Mouse (Mus musculus) hindbrain, embryonic 15.5 days (tissue): Measurements from ENCODE around the gene Nav1. TPM values are rescaled to one million over a fixed set of nuclear protein-coding genes. Genes with fewer than 3 reads are reported as not detected.

Experiments
- ATAC-seq: fragments of 200-750 bp; cut with Nextera tagmentation; 2 replicates; pipeline ENCODE4 v1.8.0; 2017; ENCODE audit warnings: low read depth, moderate number of reproducible peaks, moderate TSS enrichment; ENCODE audit not compliant: low FRiP score
- H3K27ac ChIP-seq: fragments of 300-500 bp; sonication (generic); replicated peaks from 2 replicates; pipeline ENCODE4 v1.5.1; 2015; ENCODE audit warnings: mild to moderate bottlenecking, inconsistent platforms
- H3K27me3 ChIP-seq: fragments of 300-500 bp; sonication (generic); 2 replicates; pipeline ENCODE4 v1.6.1; 2015; ENCODE audit warnings: control low read depth, inconsistent platforms
- H3K36me3 ChIP-seq: fragments of 300-500 bp; sonication (generic); 2 replicates; pipeline ENCODE4 v1.6.1; 2015; ENCODE audit warnings: control low read depth, inconsistent platforms
- H3K4me1 ChIP-seq: fragments of 300-500 bp; sonication (generic); replicated peaks from 2 replicates; pipeline ENCODE4 v1.6.1; 2015; ENCODE audit warnings: control low read depth, inconsistent platforms
- H3K4me2 ChIP-seq: fragments of 300-500 bp; sonication (generic); 2 replicates; pipeline ENCODE4 v1.6.1; 2015; ENCODE audit warnings: moderate library complexity, mild to moderate bottlenecking, inconsistent platforms
- H3K4me3 ChIP-seq: fragments of 300-500 bp; sonication (generic); 2 replicates; pipeline ENCODE4 v1.5.1; 2015; ENCODE audit warnings: mild to moderate bottlenecking, inconsistent platforms
- H3K9ac ChIP-seq: fragments of 300-500 bp; sonication (generic); 2 replicates; pipeline ENCODE4 v1.6.1; 2015; ENCODE audit warnings: inconsistent platforms
- H3K9me3 ChIP-seq: fragments of 300-500 bp; sonication (generic); 2 replicates; pipeline ENCODE4 v1.6.1; 2016; ENCODE audit warnings: control low read depth, inconsistent platforms
- WGBS: fragments of 180-500 bp; shearing (Covaris S2); methylation state at CpG from one replicate; pipeline ENCODE4 v1.1.7; 2015; 5-methylcytosine and 5-hydroxymethylcytosine counted together
- microRNA-seq: library from miRNA; unstranded; fragments of <30 nt; microRNA quantifications from one replicate; pipeline ENCODE4, GENCODE M21; 2016
- polyA plus RNA-seq: library from polyadenylated mRNA; unstranded; fragments of >200 nt; fragmentation: Nextera tagmentation; extraction: Ambion mirVana; gene quantifications from 2 replicates; pipeline ENCODE4 v1.2.1, GENCODE M21; 2015

The Nav1 gene
- polyA plus RNA-seq, 1 experiment from 2014 or later = 51.3 TPM

- Histone ChIP-seq H3K27ac (no peak overlapping the region), H3K9ac (no peak overlapping the region), H3K4me1 (no peaks in the 10 kb centered on the region), H3K36me3 (peaks cover 83% of the 10 kb centered on the region), H3K4me3 (no peak overlapping the region), H3K4me2 (no peak overlapping the region), H3K27me3 (no peaks in the 10 kb centered on the region), H3K9me3 (no peaks in the 10 kb centered on the region)
- 99% methylated on average over 3 of the region's 3 CpGs for WGBS
- no peak for ATAC-seq
These were observed 205.5 kb downstream of the Nav1 start for GRCm38 (mm10) chr1:135401452-135402110.

DNA sequence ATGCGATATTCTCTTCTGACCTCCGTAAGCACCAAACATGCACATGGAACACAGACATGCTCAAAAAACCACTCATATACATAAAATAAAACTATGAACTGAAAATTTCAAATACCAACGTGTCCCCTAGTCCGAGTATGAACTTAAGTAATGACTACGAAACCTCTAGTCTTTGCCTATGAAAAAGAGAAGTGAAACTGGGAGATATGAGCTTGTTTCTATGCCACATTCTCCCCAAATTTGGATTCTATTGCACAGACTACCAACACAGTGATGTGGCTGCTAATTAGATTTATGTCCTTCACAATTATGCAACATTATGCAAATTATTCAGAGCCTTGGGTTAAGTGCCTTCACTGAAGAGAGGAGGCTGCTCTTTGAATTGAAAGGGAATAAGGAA is 207.6 kb downstream of the Nav1 start:
- no peak for ATAC-seq
- Histone ChIP-seq H3K27me3 (no peaks in the 10 kb centered on the region), H3K4me2 (no peak overlapping the region), H3K9ac (no peak overlapping the region), H3K4me3 (no peak overlapping the region), H3K36me3 (peaks cover 78% of the 10 kb centered on the region), H3K4me1 (no peaks in the 10 kb centered on the region), H3K9me3 (no peaks in the 10 kb centered on the region), H3K27ac (no peak overlapping the region)
- WGBS = 96% methylated on average over 5 of the region's 5 CpGs

DNA sequence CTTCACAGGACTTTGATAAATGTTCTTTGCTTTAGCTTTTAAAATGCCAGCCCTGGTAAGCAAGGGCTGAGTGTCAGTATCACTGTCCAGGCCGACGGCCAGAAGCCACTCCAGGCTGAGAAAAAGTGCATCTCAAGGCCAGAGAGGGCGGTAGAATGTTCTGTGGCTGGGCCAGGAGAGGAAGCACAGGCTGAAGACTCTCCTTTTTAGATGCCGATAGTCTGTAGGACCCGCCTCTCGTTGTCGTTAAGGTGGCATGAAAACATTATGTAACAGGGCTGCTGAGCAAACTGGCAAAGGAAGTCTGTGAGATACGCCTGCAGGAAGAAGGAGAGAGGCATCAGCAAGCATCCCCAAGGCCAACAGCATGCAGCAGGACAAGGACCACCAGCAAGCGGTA is 221.9 kb downstream of the Nav1 start:
- H3K4me3 ChIP-seq = no peak overlapping the region
- H3K27ac ChIP-seq = no peak overlapping the region
- H3K9me3 ChIP-seq = no peaks in the 10 kb centered on the region
- ATAC-seq = no peak
- no peak overlapping the region for H3K4me2 ChIP-seq
- H3K9ac ChIP-seq = no peak overlapping the region
- no peaks in the 10 kb centered on the region for H3K27me3 ChIP-seq
- whole genome bisulfite sequencing = 93% methylated on average over 9 of the region's 9 CpGs
- peaks cover 73% of the 10 kb centered on the region for H3K36me3 ChIP-seq
- H3K4me1 ChIP-seq = peaks cover 5% of the 10 kb centered on the region; the same call in 1 of the 2 replicates

Small RNA genes lying within 50 kb of the gene (microRNA-seq; reads per million reads assigned to microRNA genes)
- 2.8 reads per million, percentile 10 among the genes with 10 or more reads in this experiment for gene Mir1231

Other genes starting within 250 kb of the Nav1 start
- 116 and 126 TPM in 2 replicates for gene Shisa4, start 232.1 kb downstream of the Nav1 start, polyA plus RNA-seq
- gene Ipo9, start 176.8 kb downstream of the Nav1 start, polyA plus RNA-seq = 109 and 118 TPM in 2 replicates
- 17.7 and 19.6 TPM in 2 replicates for gene Csrp1, start 112.8 kb upstream of the Nav1 start, polyA plus RNA-seq
- 34.9 and 39.9 TPM in 2 replicates for gene Phlda3, start 158.8 kb upstream of the Nav1 start, polyA plus RNA-seq
- gene Tnni1, start 172.1 kb upstream of the Nav1 start, polyA plus RNA-seq = 1.3 and 1.8 TPM in 2 replicates
- gene Lad1, start 211.3 kb upstream of the Nav1 start, polyA plus RNA-seq = 0.78 and 0.80 TPM in 2 replicates
- 0.58 and 0.93 TPM in 2 replicates for gene Tnnt2, start 229.1 kb upstream of the Nav1 start, polyA plus RNA-seq